Mouse (Mus musculus): ENCODE measurements around the gene Insig2.

Insig2 gene

DNA sequence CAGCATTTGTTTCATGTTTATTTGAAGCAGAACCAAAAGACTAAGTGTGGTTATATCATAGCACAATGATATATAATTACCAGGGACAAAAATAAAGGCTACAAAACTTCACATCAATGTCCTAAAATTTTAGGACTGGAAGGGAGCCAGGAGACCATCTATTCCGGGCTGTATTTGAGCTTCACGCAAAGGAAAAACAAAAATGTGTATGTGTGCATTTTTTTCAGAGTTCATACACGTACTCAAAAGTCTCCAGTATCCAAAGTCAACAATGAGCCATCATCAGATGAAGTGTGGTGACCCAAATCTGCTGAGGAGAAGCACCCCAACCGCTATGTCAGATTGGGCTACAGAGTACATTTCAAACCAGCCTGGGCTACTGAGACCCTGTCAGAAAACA, 8.9 kb downstream of the Insig2 start:
- no peak for DNase-seq

DNA sequence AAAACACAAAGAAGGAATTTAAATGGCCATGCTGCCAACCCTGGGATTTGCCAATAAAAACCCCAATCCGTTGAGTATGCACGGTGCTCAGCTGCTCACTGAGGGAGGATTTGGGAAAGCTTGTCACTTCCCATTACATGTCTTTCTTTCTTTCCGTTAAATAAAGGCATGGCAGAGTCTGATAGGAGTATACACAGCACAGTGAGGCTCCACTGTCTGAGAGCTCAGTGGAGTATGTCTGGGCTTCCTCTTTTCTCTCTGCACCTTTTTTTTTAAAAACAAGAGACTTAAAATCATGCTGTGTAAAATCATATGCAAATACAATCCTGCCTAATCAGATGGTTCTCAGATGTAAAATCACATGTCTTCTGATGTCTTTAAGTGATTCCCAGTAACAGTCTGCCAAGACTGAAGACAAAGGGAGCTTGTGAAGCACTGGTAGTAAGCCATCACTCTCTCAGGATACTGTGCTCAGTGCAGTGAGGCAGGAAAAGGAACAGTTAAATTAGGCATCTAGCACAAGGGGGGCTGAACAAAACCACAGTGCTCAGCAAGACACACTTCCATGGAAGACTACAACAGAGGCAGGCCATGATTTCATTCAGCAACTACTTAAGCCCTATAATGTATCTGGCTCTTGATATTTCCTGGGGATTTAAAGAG, 17.5 kb downstream of the Insig2 start:
- no peak for DNase-seq

DNA sequence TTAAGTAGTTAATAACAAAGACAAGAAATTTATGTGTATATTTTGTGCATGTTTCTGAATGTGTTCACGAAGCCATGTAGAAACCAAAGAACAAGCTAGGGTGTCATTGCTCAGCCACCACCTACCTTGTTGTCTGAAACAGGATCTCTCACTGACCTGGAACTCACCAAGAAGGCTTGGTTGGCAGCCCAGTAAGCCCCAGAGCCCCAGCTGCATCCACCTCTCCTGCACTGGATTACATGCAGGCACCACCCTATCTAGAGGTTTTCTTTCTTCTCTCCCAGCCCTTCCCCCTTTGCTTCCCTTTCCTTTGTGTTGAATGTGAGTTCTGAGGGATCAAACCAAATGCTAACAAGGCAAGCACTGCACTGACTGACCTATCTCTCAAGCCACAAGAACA, 19.2 kb downstream of the Insig2 start:
- no peak for DNase-seq

- no peak for DNase-seq
Observed at GRCm38 (mm10) chr1:121312326-121312725, 20.1 kb downstream of the Insig2 start.

DNA sequence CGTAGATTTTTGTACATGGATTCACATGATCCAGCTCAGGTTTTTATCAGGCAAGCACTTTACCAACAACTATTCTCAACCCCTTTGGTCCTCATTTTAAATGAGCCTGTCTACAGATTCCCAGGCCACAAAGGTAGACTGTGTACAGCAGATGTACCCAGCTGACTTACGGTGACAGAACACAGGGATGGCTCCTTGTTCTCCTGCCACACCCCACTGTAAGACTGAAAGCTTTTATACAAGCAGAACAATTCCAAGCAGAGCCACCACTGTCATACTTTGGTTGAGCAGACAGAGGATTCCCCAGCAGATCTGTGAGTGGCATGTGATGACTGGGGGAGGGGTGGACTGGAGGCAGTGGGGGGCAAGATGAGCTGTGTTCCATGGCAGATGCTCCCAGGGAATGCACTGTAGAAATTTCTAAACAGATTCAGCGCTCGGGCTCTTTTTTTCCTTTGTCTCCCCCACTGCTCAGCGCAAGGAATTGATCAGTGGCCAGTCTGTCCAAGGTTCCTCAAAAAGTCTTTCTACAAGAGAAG, 35.6 kb downstream of the Insig2 start:
- DNase-seq, result no peak

DNA sequence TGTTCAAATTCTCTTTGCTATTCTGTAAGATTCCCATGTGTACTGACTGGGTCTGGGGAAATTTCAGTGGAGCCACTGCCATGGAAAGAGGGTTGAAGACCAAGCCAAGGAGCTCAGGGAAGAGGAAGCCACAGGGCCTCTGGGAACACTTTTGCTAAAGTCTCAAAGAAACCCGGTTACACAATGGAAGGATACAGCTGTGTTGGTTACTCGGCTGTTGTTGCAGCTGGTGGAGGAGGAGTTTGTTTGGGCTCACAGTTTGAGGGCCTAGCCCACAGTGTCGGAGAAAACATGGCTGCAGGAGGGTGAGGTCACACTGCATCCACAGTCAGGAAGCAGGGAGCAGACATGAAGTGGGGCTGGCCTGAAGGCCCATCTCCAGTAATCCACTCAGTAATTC, 38.8 kb downstream of the Insig2 start:
- no peak for DNase-seq

- no peak for DNase-seq
Observed at GRCm38 (mm10) chr1:121290841-121291240, 41.5 kb downstream of the Insig2 start.

DNA sequence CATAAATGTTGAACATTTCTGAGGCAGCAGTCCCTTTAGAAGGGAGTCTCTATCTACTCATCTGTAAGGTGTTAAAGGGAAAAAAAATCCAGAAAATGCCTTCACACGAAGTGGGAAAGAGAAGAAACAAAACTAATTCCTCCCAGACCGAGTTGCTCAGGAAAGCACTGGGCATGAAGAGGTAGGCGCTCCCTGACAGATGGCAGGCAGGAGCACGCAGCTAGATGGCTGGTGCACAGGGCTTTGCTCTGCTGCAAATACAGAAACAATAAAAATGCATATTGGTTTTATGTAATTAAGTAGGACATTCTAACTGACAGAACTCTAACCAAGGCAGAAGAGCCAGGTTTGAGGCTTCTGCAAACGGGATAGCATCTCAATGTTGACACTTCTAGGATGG, 42.0 kb downstream of the Insig2 start:
- no peak for DNase-seq

- peak; percentile 16 for DNase-seq
Observed at GRCm38 (mm10) chr1:121284197-121284596, 48.2 kb downstream of the Insig2 start.

DNA sequence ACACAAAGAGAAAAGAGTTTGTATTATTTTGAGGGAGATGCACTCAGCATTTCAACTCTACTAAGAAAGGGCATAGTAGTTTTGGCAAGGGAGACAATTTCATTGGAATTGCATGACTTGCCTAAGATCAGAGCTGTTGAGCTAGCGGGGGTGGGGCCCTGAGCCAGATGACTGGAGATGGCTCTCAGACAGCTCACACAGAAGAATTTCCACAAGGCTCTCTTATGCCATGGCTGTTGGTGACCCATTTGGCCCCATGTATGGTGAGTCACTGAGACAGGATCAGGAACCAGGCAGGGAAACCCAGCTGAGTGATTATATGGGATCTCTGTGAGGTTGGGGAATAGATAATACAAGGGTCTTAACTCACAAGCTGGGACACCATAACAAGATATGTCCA, 51.9 kb downstream of the Insig2 start:
- no peak for DNase-seq

DNA sequence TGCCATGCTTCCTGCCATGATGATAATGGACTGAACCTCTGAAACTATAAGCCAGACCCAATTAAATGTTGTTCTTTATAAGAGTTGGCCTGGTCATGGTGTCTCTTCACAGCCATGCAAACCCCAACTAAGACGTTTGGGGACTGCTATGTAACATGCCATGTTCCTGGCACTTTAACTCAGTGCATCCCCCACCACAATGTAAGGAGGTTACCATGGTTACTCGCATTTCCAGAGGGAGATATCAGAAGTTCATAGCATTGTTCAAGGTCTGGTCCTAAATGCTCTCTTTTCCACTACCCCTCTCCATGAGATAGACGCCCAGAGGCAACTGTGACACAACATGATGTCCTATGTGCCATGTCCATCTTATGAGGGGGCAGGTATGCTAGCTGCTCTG, 54.0 kb downstream of the Insig2 start:
- no peak for DNase-seq

DNA sequence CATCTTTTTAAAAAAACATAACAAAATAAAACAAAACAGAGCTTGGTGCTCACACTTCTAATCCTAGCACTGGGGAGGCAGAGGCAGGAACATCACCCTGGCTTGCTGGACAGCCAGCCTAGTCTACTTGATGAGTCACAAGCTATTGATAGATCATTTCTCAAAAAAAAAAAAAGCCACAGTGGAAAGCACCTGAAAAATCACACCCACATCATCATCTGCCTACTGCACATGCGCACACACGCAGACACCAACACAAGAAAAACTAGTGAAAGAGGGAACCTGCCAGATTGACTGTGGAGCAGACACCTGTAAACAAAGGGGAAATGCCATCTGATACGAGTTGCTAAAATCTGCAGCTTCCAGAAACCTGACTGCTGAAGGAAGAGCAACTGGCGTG, 54.9 kb downstream of the Insig2 start:
- no peak for DNase-seq

DNA sequence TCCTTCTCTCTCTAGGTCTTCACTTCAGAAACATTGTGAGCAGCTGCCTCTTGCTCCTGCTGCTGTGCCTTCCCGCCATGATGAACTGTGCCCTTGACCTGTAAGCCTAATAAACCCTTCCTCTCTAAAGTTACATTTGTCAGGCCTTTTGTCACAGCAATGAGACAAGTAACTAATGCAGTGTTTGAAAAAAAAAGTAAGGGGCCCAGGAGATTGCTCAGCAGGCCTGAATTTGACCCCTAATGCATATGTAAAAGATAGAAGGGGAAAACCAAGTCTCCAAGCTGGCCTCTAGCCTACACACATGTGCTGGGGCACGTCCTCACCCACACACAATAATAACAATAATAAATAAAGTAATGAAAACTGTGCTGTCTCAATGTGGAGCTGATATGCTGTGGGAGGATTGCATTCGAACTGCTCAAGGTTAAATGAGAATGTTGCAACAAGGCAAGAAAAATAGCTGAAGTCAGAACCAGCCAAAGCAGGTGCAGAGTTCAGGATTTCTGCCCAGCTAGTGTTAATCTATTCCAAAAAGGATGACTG, 56.4 kb downstream of the Insig2 start:
- no peak for DNase-seq

DNA sequence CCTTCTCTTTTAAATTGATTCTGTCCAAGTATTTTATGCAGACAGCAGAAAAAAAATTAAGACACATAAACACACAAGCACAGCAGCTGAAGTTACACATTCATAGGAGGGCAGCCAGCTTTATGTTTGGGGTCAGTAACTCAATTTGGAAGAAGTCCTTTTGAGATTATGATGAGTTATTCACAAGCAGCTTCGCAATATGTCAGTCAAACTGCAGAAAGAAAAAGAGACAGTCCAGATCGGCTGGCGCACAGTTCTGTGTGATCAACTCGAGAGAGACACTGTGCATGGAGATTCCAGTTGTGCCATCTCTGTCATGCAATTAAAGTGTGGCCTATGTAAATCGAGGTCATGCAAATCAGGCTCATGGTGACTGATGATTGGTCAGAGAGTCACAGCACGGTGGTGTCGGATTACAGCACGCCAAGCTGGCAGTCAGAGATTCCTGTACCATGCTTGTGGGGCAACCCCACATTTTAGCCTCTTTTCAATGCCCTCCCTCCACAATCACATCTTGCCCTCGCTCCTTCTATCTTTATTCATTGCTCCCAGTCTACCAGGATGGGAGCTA, 72.1 kb downstream of the Insig2 start:
- DNase-seq, result no peak
